Mouse (Mus musculus): ENCODE data around the gene Stx8. TPM values are rescaled to one million over a fixed set of nuclear protein-coding genes. Genes with fewer than 3 reads are reported as not detected.
A peak's percentile ranks its signal among the peaks of the same experiment; 100 is the strongest.

The Stx8 gene
- total and polyA plus RNA-seq, 2 experiments: 3.5 to 12.9 TPM

- peak within 1 kb of the TSS; percentile 64 for H3K9ac ChIP-seq (ENCODE audit: low read depth, low read length)
- no peaks in the 10 kb centered on the region; the same call in 1 of the 2 replicates for H3K4me1 ChIP-seq (ENCODE audit: control insufficient read depth, insufficient read depth, low read length)
- no peaks in the 10 kb centered on the region for H3K36me3 ChIP-seq (ENCODE audit: control insufficient read depth, insufficient read depth, low read length)
- no peaks in the 10 kb centered on the region for H3K27me3 ChIP-seq (ENCODE audit: control insufficient read depth, insufficient read depth, low read length)
- TF ChIP-seq CTCF (IDR thresholded peaks at IDR 0.05; ENCODE audit: low read depth, low read length) (no peak), POLR2A (IDR thresholded peaks at IDR 0.05; ENCODE audit: extremely low read depth, insufficient read depth, low read length) (no peak)
- WGBS: 6% methylated on average over 15 of the region's 15 CpGs
- H3K27ac ChIP-seq (replicated peaks; ENCODE audit: insufficient read depth, low read depth, low read length): no peak within 1 kb of the TSS
- DNase-seq (ENCODE audit: extremely low read depth, low read depth, low spot score): peak; percentile 74
- peak within 1 kb of the TSS; percentile 59 for H3K4me3 ChIP-seq (ENCODE audit: insufficient read depth, low read depth, low read length)
- peaks cover 3% of the 10 kb centered on the region; the same call in 1 of the 2 replicates for H3K79me2 ChIP-seq (ENCODE audit: control insufficient read depth, insufficient read depth, low read length)
Measured at GRCm38 (mm10) chr11:67965242-67965883, 630 bp upstream of the Stx8 start, which contains the start of gene Cfap52. Cfap52 (minus strand) TSS chr11:67965651.

- WGBS: 85% methylated on average over 11 of the region's 11 CpGs
- no peak for TF ChIP-seq CTCF (IDR thresholded peaks at IDR 0.05; ENCODE audit: low read depth, low read length)
- TF ChIP-seq POLR2A (IDR thresholded peaks at IDR 0.05; ENCODE audit: extremely low read depth, insufficient read depth, low read length): no peak
- no peak overlapping the region for H3K9ac ChIP-seq (ENCODE audit: low read depth, low read length)
- peaks cover 9% of the 10 kb centered on the region for H3K36me3 ChIP-seq (ENCODE audit: control insufficient read depth, insufficient read depth, low read length)
- peaks cover 3% of the 10 kb centered on the region; the same call in 1 of the 2 replicates for H3K79me2 ChIP-seq (ENCODE audit: control insufficient read depth, insufficient read depth, low read length)
- no peak overlapping the region for H3K27ac ChIP-seq (replicated peaks; ENCODE audit: insufficient read depth, low read depth, low read length)
- DNase-seq (ENCODE audit: extremely low read depth, low read depth, low spot score): no peak
- no peak overlapping the region for H3K4me3 ChIP-seq (ENCODE audit: insufficient read depth, low read depth, low read length)
- no peaks in the 10 kb centered on the region; the same call in 1 of the 2 replicates for H3K4me1 ChIP-seq (ENCODE audit: control insufficient read depth, insufficient read depth, low read length)
- H3K27me3 ChIP-seq (ENCODE audit: control insufficient read depth, insufficient read depth, low read length): no peaks in the 10 kb centered on the region
Measured at GRCm38 (mm10) chr11:67967831-67968230, 1.8 kb downstream of the Stx8 start.

GRCm38 (mm10) chr11:67972606-67973005 lies 6.6 kb downstream of the Stx8 start:
- Histone ChIP-seq H3K79me2 (ENCODE audit: control insufficient read depth, insufficient read depth, low read length) (peaks cover 3% of the 10 kb centered on the region; the same call in 1 of the 2 replicates), H3K4me3 (ENCODE audit: insufficient read depth, low read depth, low read length) (no peak overlapping the region), H3K9ac (ENCODE audit: low read depth, low read length) (no peak overlapping the region), H3K27me3 (ENCODE audit: control insufficient read depth, insufficient read depth, low read length) (no peaks in the 10 kb centered on the region), H3K4me1 (ENCODE audit: control insufficient read depth, insufficient read depth, low read length) (no peaks in the 10 kb centered on the region; the same call in 1 of the 2 replicates), H3K27ac (replicated peaks; ENCODE audit: insufficient read depth, low read depth, low read length) (no peak overlapping the region), H3K36me3 (ENCODE audit: control insufficient read depth, insufficient read depth, low read length) (peaks cover 23% of the 10 kb centered on the region)
- DNase-seq (ENCODE audit: extremely low read depth, low read depth, low spot score): no peak
- no peak for TF ChIP-seq POLR2A (IDR thresholded peaks at IDR 0.05; ENCODE audit: extremely low read depth, insufficient read depth, low read length)
- TF ChIP-seq CTCF (IDR thresholded peaks at IDR 0.05; ENCODE audit: low read depth, low read length): no peak
- 93% methylated on average over 1 of the region's 1 CpGs for WGBS

GRCm38 (mm10) chr11:67973225-67973624 lies 7.2 kb downstream of the Stx8 start:
- WGBS: 83% methylated on average over 5 of the region's 5 CpGs
- Histone ChIP-seq H3K79me2 (ENCODE audit: control insufficient read depth, insufficient read depth, low read length) (peaks cover 3% of the 10 kb centered on the region; the same call in 1 of the 2 replicates), H3K4me1 (ENCODE audit: control insufficient read depth, insufficient read depth, low read length) (no peaks in the 10 kb centered on the region), H3K27ac (replicated peaks; ENCODE audit: insufficient read depth, low read depth, low read length) (no peak overlapping the region), H3K4me3 (ENCODE audit: insufficient read depth, low read depth, low read length) (no peak overlapping the region), H3K9ac (ENCODE audit: low read depth, low read length) (no peak overlapping the region), H3K36me3 (ENCODE audit: control insufficient read depth, insufficient read depth, low read length) (peaks cover 23% of the 10 kb centered on the region), H3K27me3 (ENCODE audit: control insufficient read depth, insufficient read depth, low read length) (no peaks in the 10 kb centered on the region)
- TF ChIP-seq POLR2A (IDR thresholded peaks at IDR 0.05; ENCODE audit: extremely low read depth, insufficient read depth, low read length) (no peak), CTCF (IDR thresholded peaks at IDR 0.05; ENCODE audit: low read depth, low read length) (no peak)
- DNase-seq (ENCODE audit: extremely low read depth, low read depth, low spot score): no peak

- no peak for DNase-seq (ENCODE audit: extremely low read depth, low read depth, low spot score)
Measured at GRCm38 (mm10) chr11:67975252-67975651, 9.3 kb downstream of the Stx8 start.

GRCm38 (mm10) chr11:67983564-67983963 lies 17.6 kb downstream of the Stx8 start:
- no peaks in the 10 kb centered on the region for H3K4me1 ChIP-seq (ENCODE audit: control insufficient read depth, insufficient read depth, low read length)
- DNase-seq (ENCODE audit: extremely low read depth, low read depth, low spot score): no peak
- peaks cover 12% of the 10 kb centered on the region for H3K36me3 ChIP-seq (ENCODE audit: control insufficient read depth, insufficient read depth, low read length)
- WGBS: 87% methylated on average over 6 of the region's 6 CpGs
- no peaks in the 10 kb centered on the region for H3K79me2 ChIP-seq (ENCODE audit: control insufficient read depth, insufficient read depth, low read length)
- no peaks in the 10 kb centered on the region for H3K27me3 ChIP-seq (ENCODE audit: control insufficient read depth, insufficient read depth, low read length)
- H3K9ac ChIP-seq (ENCODE audit: low read depth, low read length): no peak overlapping the region
- no peak overlapping the region for H3K27ac ChIP-seq (replicated peaks; ENCODE audit: insufficient read depth, low read depth, low read length)
- TF ChIP-seq POLR2A (IDR thresholded peaks at IDR 0.05; ENCODE audit: extremely low read depth, insufficient read depth, low read length): no peak
- no peak for TF ChIP-seq CTCF (IDR thresholded peaks at IDR 0.05; ENCODE audit: low read depth, low read length)
- H3K4me3 ChIP-seq (ENCODE audit: insufficient read depth, low read depth, low read length): no peak overlapping the region

More at GRCm38 (mm10) chr11:67975252-67975651, 9.3 kb downstream of the Stx8 start:
- TF ChIP-seq POLR2A (IDR thresholded peaks at IDR 0.05; ENCODE audit: extremely low read depth, insufficient read depth, low read length): no peak
- no peak for TF ChIP-seq CTCF (IDR thresholded peaks at IDR 0.05; ENCODE audit: low read depth, low read length)
- no peak overlapping the region for H3K27ac ChIP-seq (replicated peaks; ENCODE audit: insufficient read depth, low read depth, low read length)
- H3K4me1 ChIP-seq (ENCODE audit: control insufficient read depth, insufficient read depth, low read length): no peaks in the 10 kb centered on the region
- no peak overlapping the region for H3K9ac ChIP-seq (ENCODE audit: low read depth, low read length)
- H3K4me3 ChIP-seq (ENCODE audit: insufficient read depth, low read depth, low read length): no peak overlapping the region
- 58% methylated on average over 2 of the region's 2 CpGs for WGBS
- no peaks in the 10 kb centered on the region for H3K79me2 ChIP-seq (ENCODE audit: control insufficient read depth, insufficient read depth, low read length)
- no peaks in the 10 kb centered on the region for H3K27me3 ChIP-seq (ENCODE audit: control insufficient read depth, insufficient read depth, low read length)
- H3K36me3 ChIP-seq (ENCODE audit: control insufficient read depth, insufficient read depth, low read length): peaks cover 23% of the 10 kb centered on the region
